Mouse (Mus musculus): ENCODE measurements around the gene Pfdn4. TPM values are rescaled to one million over a fixed set of nuclear protein-coding genes. Genes with fewer than 3 reads are reported as not detected.

Pfdn4 gene
- total RNA-seq, 2 experiments from 2014 or later: 8.5 to 12.0 TPM

DNA sequence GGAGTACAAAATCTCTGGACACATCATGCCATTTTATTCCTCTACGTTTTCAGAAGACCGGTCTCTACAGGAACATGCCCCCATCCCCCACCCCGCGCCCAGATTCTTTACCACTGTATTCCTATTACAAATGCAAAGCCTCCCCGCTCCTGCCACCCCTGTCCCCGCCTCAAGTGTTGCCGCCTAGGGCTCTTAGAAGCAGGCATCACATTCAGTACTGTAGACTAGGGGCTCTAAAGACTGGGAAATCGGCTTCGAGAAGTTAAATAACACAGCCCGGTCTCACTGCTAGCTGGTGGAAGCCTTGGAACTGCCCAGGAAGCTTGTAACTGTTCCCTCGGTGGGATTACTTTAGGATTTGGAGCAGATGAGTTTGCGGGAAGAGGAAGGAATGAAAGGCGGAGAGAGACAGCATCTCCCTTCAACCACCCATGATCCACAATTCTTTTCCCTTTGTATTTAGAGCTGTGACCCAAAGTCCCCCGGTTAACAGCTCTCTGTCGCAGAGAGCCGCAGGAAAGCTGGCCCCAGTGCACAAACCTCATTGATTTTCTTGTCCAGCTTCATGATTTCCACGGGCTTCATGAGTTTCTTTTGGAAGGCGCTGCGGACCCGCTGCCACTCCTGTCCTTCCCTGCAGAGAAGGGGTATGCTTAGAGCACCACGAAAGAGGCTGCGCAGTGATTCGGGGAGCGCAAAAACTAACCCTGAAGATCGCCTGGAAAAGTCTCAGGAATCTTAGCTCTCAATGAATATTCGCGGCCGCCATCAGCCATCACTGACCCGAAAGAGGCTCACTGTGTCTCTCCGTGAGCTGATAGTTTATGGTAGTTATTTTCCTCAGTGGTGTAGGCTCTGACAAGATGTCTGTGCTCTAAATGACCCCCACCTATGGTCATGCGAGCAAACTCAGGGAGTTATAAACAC lies 1.2 kb upstream of the Pfdn4 start:
- intact Hi-C loops (cut with DNase I): no loop called here
- no peak for DNase-seq

DNA sequence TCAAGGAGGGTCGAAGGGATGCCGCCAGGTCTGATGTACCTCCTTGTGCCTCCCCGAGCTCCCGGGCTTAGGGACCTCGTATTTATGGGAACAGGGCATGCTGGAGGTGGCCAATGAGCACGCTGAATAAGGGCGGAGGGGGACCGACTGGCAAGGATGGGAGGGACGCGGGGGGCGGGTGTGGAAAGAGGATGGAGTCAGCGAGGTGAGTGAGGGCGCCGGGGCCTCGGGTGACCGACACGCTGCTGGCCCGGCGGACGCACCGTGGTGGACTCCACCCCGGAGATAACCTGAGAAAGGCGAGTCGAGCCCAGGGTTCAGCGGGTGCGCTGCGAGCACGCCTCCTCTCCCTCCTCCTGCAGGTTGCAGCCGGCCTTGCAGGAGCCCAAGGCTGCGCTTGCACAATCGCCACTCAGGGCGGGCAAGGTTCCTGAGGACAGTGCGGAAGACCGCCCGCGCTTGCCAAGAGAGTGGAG lies 901 bp downstream of the Pfdn4 start, which contains the start of gene Cyp24a1:
TSS of gene Cyp24a1 (minus strand) at position 55 of the 476 bp plus-strand sequence.
- DNase-seq: peak; percentile 55 to 60
- intact Hi-C loops (cut with DNase I): no loop called here

DNA sequence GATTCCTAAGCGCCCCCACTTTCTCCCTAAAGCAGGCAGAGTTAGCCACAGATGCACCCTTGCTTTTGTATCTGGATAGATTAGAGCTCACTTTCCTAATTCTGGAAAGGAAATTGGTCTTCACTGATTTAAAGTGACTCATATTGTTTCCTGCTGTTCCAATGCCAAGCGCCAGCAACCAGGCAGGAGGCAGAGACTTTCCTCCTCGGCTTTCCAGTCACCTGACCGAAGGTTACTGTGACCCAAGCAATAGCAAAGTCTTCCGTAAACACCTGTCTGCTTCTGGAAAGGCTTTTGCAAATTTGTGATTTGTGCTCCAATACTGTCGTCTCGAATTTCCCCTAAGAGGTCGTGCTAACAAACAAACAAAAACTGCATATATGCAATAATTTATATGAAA lies 1.8 kb downstream of the Pfdn4 start:
- intact Hi-C loops (cut with DNase I): no loop called here
- DNase-seq: no peak

DNA sequence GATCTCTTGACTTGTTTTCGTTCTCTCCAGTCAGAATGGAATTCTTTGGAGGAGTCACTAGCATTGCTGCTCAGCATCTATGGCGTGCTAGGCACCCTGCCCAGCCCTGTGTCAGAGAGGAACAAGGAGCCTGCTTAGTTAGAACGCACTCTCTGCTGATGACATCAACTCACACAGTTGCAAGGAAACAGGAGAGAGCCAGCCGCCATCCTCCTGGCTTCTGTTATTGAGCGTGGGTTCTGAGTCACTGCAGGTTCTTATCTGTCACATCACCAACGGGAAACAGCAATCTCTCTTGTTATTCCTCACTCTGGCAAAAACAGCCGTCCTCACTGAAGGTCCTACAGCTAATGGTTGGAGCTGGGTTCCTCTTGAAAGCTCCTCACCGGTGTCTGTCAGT lies 7.1 kb downstream of the Pfdn4 start:
- no peak for DNase-seq
- intact Hi-C loops (cut with DNase I): no loop called here

DNA sequence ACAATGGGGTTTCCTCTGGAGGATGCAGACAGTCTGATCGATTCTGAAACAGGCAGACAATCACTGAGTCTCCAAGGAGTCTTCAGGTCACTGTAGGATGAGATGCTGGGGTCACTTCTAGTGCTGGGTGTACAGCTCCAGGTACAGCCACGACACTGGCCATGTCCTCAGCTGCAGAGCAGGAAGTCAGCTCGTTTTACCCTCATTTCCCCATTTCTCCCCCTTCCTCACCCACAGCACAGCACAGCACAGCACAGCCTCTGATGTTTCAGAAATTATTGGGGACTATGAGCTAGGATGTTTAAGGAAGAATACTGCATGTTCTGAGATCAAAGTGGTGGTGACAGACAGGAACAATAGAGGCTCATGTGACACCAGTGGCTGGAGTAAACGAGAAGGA lies 7.8 kb downstream of the Pfdn4 start:
- intact Hi-C loops (cut with DNase I): no loop called here
- no peak for DNase-seq

DNA sequence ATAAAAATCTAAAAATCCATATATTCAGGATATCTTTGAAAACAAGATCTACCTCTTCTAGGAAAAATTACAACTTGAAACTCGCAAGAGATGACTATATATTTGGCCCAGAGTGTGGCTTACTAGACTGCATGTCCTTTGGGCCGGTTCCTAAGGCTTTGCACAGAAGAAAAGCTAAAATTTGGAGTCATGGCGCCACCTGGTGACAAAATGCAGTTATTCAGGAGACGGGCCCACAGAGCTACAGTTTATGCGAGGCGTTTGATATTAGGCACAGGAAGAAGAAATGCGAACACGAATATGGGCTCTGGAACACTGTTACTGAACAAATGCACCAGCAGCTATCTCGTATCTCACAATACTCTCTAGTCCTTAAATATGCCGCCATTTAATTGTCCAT lies 11.5 kb downstream of the Pfdn4 start:
- DNase-seq: peak; percentile 79 to 87
- intact Hi-C loops (cut with DNase I): loop anchor here (1.0 to 2.0 kb wide), 3 partner anchors 19 to 153 kb away; no protein-coding TSS in a partner anchor

DNA sequence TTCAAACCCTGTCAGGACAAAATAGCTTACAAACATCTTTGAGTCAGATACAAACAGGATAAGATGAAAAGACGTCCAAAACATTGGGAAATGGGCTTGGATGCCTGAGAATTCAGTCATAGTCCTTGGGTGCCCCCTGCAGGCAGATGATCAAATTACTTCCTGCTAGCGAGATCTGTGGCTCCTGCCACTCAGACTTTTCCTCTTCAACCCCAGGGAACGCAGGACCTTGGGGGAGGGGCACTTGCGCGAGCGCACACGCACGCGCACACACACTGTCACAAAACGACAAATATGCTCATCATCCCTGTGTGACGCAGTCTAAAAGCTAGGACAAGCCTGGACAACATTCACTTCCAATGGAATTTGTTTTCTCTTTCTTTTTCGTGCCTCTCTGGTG lies 12.6 kb downstream of the Pfdn4 start:
- intact Hi-C loops (cut with DNase I): loop anchor here (2.0 kb wide), 1 partner anchor 154 kb away; no protein-coding TSS in a partner anchor
- DNase-seq: peak; percentile 90 to 94

DNA sequence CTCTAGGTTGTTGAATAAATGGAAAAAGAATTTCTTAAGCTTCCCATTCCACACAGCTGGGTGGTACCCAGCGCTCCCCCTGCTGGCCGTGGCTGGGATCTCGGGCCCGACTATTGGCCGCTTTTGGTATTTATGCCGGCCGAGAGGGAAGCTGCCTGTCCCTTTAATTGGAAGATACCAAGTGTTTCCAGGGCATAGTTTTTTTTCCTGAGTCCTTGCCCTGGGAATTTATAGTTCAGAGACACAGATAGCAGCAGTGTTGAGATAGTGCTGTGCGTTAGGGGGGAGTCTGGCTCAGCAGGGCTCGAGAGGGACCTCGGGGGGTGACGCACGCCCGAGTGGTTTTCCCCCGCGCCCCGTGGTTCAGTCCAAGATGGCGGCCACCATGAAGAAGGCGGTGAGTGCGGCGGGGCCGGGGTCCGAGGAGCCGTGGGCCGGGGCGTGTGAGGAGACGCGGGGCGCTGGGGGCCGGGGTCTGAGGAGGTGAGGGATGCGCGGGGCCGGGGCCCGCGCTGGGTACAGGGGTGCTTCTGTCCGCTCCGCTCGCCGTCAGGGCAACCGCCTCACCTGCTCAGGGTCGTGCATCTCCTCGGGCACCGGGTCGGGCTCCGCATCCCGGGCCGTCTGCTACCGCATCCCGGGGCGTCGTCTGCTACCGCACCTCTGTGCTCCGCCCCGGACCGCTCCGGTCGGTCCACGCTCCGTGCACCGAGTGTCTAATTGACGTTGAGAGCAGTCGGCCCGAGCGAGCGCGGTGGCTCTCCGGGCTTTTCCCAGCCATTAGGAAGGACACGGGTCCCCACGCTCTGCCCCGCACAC lies 15.1 kb downstream of the Pfdn4 start:
- intact Hi-C loops (cut with DNase I): loop anchor here (10.0 kb wide), 1 partner anchor 224 kb away; the partner anchor contains the start of gene Dok5

DNA sequence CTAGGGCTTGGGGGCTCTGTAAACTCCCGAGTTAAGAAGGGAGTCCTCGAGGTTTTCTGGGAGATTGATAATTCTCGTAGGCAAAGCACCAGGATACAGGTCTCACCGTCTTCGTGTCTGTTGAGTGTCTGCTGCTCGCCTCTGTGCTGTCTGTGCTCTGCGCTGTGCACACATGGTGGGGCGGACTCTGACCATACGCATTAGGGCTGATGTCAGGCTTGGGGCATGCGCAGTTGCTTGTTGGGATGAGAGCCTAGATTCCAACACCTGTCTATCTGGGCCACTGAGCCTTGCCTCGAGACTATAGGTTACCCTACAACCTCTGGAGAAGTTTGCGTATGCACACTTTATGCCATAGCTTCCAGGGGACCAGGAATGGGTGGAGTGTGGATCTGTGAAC lies 17.5 kb downstream of the Pfdn4 start:
- DNase-seq: no peak
- intact Hi-C loops (cut with DNase I): loop anchor here (10.0 kb wide), 1 partner anchor 221 kb away; the partner anchor contains the start of gene Dok5

More for the DNA sequence above, 15.1 kb downstream of the Pfdn4 start:
- DNase-seq: peak; percentile 91 to 95

DNA sequence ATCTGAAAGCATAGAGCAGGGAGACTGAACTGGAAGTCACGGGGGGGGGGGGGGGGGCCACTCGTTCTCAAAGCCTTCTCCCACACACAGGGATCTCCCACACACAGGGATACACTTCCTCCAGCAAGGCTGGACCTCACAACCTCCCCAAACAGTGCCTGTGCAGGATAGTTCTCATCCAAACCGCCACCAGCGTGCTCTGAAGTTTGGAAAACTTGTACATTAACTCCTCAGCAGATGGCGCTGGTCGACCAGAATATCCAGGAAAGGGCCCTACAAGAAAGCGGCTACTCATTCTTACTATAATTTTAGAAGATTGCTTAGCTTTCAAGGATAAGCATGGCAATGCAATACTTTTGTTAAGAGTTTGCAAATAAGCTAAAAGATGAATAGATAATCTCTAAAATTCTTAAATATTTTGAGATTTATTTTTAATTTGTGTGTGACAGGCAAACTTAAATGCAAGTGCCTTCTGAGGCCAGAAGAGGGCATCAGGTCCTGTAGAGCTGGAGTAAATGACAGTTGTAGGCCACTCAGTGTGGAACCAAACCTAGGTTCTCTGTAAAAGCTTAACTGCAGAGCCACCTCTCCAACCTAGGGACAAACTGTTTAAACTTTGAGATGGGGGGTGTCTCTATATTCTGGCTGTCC lies 24.2 kb downstream of the Pfdn4 start:
- intact Hi-C loops (cut with DNase I): loop anchor here (1.0 to 5.0 kb wide), 3 partner anchors 76 to 1702 kb away; no protein-coding TSS in a partner anchor
- peak; percentile 41 to 66 for DNase-seq

DNA sequence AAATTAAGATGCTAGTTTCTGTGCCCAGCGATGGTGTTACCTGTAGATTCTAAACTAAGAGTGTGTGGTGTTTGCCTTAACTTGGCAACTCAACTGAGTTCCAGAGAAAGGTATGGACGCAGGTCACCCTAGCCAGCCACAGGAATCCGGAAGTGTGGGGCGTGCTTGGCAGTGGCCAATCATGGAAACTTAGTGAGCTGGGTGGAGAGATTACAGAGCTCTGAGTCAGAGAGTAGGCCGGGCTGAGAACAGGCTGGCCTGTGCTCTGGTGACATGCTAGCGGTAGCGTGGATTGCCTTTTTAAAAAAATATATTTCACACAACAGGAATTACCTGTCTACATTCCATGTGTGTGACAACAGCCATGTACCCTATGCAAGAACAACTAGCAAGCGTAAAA lies 30.3 kb downstream of the Pfdn4 start:
- no peak for DNase-seq
- intact Hi-C loops (cut with DNase I): no loop called here

DNA sequence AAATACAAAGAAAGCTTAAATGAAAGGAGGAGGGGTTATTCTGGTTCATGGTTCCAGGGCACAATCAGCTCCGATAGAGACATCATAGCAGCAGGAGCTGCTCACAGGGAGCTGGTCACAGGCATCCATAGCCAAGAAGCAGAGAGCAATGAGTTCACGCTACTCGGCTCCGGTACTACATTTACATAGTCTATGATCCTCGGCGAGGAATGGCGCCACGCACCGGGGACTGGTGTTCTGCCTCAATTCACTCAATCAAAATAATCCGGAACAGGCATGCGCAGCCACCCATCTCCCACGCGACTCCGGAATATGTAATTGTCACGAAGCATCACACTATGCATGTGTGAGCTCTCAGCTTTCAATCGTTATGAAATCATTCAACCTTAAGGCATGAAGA lies 31.8 kb downstream of the Pfdn4 start:
- DNase-seq: no peak
- intact Hi-C loops (cut with DNase I): no loop called here

DNA sequence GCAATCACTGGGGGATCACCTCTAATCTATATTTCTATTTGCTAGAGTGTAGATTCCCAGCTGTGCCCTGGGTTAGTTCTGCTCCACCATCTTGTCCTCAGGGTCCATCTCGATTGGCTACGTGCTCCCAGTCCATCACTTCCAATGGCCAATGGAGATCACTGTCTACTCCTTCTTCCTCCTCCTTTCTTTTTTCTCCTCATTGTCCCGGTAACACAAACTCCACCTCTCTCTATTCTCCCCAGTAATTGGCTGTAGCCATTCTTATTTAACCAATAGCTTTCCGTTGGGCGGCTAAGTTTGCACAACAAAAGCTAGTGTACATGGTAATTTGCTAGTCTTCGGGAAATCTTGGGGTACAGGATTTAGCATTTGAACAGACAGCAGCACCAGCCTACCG lies 33.5 kb downstream of the Pfdn4 start:
- DNase-seq: no peak
- intact Hi-C loops (cut with DNase I): no loop called here

DNA sequence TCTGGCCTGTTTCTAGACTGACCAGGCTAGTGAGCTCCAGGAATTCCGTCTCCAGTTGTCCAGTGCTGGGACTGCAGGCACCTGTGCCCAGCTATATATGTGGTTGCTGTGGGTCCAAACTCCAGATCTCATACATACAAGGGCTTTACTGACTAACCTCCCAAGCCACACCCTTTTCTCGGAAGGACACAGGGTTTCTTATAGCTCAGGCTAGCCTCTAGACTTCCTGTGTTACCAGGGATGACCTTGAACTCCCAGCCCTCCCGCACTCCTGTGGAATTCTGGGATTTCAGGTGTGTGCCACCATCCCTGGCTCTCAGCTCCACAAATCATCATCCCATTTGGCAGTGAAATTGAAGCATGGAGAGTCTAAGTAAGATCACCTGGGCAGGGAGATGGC lies 34.0 kb downstream of the Pfdn4 start:
- intact Hi-C loops (cut with DNase I): no loop called here
- DNase-seq: no peak

DNA sequence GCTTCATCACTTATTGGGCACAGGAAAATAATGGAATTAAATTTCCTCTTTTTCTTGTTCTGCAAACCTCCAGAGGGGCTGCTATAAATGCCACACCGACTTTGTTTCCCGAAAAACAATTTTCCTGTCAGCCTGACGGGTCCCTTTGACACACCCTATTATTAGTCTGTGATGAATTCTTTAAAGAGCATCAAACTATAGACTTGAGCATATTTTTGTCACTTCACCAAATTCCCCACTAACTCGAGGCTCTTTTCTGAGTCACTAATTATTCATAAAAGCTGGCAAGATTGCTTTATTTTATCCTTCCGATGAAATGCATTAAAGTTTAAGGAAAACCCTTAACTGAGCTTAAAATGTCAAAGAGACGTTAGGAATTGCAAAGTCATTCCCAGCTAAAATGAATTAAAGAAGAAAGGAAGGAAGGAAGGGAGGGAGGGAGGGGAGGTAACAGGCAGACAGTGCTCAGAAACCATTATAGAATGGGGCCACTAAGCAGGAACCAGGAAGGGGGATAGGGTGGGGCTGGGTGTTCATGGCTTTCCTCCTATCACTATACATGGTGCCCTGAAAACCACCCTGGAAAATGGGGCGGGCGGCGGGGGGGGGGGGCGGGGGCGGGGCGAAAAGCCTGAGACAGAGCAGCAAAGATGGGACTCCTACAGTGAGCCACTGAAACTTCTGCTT lies 38.0 kb downstream of the Pfdn4 start:
- DNase-seq: no peak
- intact Hi-C loops (cut with DNase I): no loop called here

DNA sequence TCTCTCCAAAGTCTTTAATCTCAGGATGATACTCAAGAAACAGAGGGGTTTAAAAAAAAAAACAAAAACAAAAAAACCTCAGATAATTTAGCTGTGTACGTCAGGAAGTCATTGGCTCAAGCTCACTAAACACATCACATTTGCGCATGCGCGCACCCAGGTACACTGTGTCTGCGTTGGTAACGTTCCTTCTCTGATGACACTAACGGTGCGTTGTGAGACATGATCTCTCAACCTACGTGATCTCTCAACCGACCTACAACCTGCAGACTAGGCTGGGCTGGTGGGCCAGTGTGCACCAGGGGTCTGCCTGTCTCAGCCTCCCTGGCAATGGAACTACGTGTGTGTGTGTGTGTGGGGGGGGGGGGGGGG lies 38.6 kb downstream of the Pfdn4 start:
- DNase-seq: no peak
- intact Hi-C loops (cut with DNase I): no loop called here

DNA sequence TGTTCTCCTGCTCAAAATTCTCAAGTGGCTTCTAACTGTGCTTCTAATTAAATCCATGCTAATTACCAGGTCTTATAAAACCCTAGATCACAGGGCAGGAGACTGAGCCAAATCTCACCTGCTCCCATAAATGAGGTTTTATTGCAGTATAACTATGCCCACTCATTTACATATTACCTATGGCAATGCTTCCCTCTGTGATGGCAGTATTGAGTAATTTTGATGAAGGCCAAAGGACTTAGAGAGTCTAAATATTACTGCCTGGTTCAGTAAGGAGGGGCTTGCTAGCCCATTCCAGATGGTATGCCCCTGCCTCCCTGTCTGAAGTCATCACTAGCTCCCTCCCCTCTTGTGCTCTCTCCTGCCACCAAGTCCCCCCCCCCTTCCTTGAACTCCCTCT lies 39.6 kb downstream of the Pfdn4 start:
- intact Hi-C loops (cut with DNase I): no loop called here
- DNase-seq: no peak

DNA sequence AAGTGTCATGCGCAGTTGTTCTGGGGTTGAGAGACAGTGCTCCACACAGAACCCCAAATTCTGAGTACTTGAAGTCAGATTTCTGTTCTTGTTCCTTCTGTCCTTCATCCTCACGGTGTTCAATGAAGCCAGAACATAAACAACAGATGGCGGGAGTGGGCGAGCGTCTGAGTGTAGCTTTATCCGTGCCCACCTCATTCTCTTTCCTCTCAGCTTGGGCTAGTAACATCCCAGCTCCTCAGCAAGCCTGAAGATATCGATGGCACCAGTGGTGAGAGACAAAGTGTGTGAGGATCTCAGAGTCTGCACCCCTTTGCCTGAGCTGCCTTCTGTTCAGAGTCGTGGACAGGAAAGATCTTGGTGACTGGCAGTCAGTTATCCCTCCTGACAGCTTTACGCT lies 43.0 kb downstream of the Pfdn4 start:
- intact Hi-C loops (cut with DNase I): no loop called here
- no peak for DNase-seq

DNA sequence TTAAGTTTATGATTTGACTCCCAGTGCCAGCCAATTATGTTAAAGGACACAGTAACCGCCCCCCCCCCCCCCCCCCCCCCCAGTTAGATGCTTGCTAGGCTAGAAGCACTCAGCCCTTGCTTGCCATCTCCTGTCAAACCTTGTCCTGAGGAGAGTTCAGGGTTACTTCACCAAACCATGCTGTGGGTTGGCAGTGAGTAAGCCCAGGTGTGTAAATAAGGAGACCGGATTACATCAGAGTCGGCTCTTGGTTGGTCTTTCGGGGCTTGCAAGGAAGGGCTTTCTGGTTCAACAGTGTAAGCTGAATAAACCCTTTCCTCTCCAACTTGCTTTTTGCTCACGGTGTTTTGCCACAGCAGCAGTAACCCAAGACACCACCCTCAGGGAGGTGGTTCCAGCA lies 47.4 kb downstream of the Pfdn4 start:
- DNase-seq: no peak
- intact Hi-C loops (cut with DNase I): no loop called here

DNA sequence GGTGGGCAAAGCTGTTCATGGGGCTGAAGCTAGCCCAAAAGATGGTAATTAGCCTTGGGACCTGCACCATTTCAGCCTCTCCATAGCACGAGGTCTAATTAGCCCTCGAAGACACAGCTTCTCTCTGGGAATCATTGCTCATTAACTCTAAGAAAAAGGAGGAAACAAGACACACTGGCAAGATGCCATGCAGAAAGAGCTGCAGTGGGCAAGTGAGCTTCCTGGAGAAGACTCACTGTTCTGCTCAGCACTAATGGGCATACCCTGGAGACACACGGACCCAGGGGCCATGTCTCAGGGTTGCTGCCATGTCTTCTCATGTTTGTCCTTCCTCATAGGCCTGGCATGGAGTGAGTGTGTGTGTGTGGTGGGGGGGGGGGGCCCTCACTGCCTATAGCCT lies 47.9 kb downstream of the Pfdn4 start:
- DNase-seq: no peak
- intact Hi-C loops (cut with DNase I): no loop called here
